Mouse (Mus musculus) neural tube, embryonic 14.5 days (tissue): Measurements from ENCODE around the gene Vmn2r81. TPM values are rescaled to one million over a fixed set of nuclear protein-coding genes. Genes with fewer than 3 reads are reported as not detected.
A peak's percentile ranks its signal among the peaks of the same experiment; 100 is the strongest.
"Not testable (repeated sequence)": the region's sequence is repeated elsewhere in the genome, so short reads cannot be mapped to it uniquely, and the experiment has no call there.

Experiments
- ATAC-seq: fragments of 200-750 bp; cut with Nextera tagmentation; 2 replicates; pipeline ENCODE4 v1.8.0; 2017; ENCODE audit warnings: low read depth, mild to moderate bottlenecking, moderate TSS enrichment, moderate library complexity
- H3K27ac ChIP-seq: fragments of 300-500 bp; sonication (generic); 2 replicates; pipeline ENCODE4 v1.5.1; 2014; ENCODE audit warnings: low read depth, mild to moderate bottlenecking, control low read depth, low read length, moderate library complexity, mixed read lengths
- H3K27me3 ChIP-seq: fragments of 300-500 bp; sonication (generic); 2 replicates; pipeline ENCODE4 v1.6.1; 2014; ENCODE audit warnings: low read length; ENCODE audit not compliant: control insufficient read depth, insufficient read depth
- H3K36me3 ChIP-seq: fragments of 300-500 bp; sonication (generic); 2 replicates; pipeline ENCODE4 v1.6.1; 2014; ENCODE audit warnings: low read length, mixed read lengths; ENCODE audit not compliant: control insufficient read depth, insufficient read depth
- H3K4me1 ChIP-seq: fragments of 300-500 bp; sonication (generic); 2 replicates; pipeline ENCODE4 v1.6.1; 2014; ENCODE audit warnings: low read length; ENCODE audit not compliant: control insufficient read depth, insufficient read depth
- H3K4me2 ChIP-seq: fragments of 300-500 bp; sonication (generic); 2 replicates; pipeline ENCODE4 v1.6.1; 2014; ENCODE audit warnings: mild to moderate bottlenecking, low read depth, low read length, control low read depth
- H3K4me3 ChIP-seq: fragments of 300-500 bp; sonication (generic); 2 replicates; pipeline ENCODE4 v1.5.1; 2014; ENCODE audit warnings: low read depth, low read length, control low read depth, mixed read lengths
- H3K9ac ChIP-seq: fragments of 300-500 bp; sonication (generic); replicated peaks from 2 replicates; pipeline ENCODE4 v1.6.1; 2014; ENCODE audit warnings: low read depth, mild to moderate bottlenecking, control low read depth, low read length, mixed read lengths
- H3K9me3 ChIP-seq: fragments of 300-500 bp; sonication (generic); 2 replicates; pipeline ENCODE4 v1.6.1; 2016; ENCODE audit warnings: low read length; ENCODE audit not compliant: control insufficient read depth
- WGBS: fragments of 180-500 bp; shearing (Covaris S2); extraction: QIAGEN DNeasy Blood & Tissue Kit; methylation state at CpG from one replicate; pipeline ENCODE4 v1.1.7; 2014; 5-methylcytosine and 5-hydroxymethylcytosine counted together
- polyA plus RNA-seq: library from polyadenylated mRNA; unstranded; fragments of >200 nt; fragmentation: Nextera tagmentation; extraction: Ambion mirVana; gene quantifications from 2 replicates; pipeline ENCODE4 v1.2.1, GENCODE M21; 2014

Vmn2r81 gene
- not detected in 2 replicates for polyA plus RNA-seq

DNA sequence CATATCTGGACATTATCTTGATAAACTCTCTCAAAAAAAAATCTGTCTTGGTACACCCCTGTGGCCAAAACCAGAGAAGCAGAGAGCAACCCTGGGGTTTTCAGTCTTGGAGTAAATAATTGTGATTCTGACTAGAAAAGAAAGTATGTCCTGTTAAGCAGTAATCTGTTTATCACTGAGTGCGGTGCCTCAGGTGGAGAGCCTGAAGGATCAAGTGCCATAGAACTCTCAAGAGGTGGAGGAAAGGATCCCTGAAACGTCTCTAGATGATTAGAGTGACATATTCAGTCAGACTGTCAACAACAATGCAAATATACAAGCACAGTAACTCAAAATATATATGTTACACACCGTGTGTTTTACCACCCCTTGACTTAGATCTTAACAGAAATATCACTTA lies at the start of gene Vmn2r81:
Gene Vmn2r81, plus strand, starts transcription at position 301 of the 400 bp plus-strand sequence.
- H3K36me3 ChIP-seq, H3K4me2 ChIP-seq, H3K4me1 ChIP-seq, H3K9ac ChIP-seq, H3K27ac ChIP-seq, H3K9me3 ChIP-seq, H3K4me3 ChIP-seq, H3K27me3 ChIP-seq, ATAC-seq: not testable (repeated sequence)
- 57% methylated on average over 2 of the region's 3 CpGs for WGBS

DNA sequence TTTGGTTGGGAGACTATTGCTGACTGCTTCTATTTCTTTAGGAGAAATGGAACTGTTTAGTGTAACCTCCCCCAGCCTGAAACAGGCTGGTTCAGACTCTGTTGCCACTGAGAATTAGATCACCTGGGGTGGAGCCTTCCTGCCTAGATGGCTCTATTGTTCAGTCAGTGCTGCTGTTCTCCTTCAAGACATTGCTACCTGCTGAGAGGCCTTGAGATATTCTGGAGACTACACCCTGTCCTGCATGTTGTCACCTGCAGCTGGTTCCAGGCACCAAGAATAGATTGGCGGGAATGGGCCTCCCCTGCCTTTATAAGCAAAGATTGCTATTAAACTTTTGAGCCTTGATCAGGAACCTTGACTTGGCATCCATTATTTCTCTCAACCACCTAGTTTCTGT lies 47.5 kb upstream of the Vmn2r81 start:
- H3K27me3 ChIP-seq, H3K9ac ChIP-seq, H3K9me3 ChIP-seq, H3K4me2 ChIP-seq, H3K4me1 ChIP-seq, ATAC-seq, H3K4me3 ChIP-seq, H3K36me3 ChIP-seq, H3K27ac ChIP-seq: not testable (repeated sequence)
- 90% methylated on average over 1 of the region's 1 CpGs for WGBS

DNA sequence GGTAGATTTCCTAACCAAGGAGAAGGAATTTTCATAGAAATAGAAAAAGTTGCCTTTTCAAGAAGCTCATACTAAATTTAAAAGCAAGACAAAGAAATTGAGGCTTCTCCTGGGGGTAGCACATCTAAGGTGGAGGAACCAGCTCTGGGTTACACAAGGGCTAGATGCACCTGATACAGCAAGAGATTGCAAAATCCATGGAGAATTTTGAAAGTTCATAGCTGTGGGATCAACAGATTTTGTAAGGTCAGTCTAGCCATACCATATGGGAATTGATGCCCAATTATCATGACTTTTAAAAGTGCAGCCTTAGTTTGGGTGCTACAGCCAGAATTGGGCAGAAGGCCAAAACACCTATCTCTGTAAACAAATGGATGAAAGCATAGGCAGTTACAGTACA lies 27.1 kb upstream of the Vmn2r81 start:
- Histone ChIP-seq H3K4me3 (no peak overlapping the region), H3K9ac (no peak overlapping the region), H3K36me3 (no peaks in the 10 kb centered on the region), H3K27me3 (no peaks in the 10 kb centered on the region), H3K4me2 (no peak overlapping the region), H3K27ac (no peak overlapping the region), H3K4me1 (no peaks in the 10 kb centered on the region), H3K9me3 (no peaks in the 10 kb centered on the region)
- ATAC-seq = no peak

DNA sequence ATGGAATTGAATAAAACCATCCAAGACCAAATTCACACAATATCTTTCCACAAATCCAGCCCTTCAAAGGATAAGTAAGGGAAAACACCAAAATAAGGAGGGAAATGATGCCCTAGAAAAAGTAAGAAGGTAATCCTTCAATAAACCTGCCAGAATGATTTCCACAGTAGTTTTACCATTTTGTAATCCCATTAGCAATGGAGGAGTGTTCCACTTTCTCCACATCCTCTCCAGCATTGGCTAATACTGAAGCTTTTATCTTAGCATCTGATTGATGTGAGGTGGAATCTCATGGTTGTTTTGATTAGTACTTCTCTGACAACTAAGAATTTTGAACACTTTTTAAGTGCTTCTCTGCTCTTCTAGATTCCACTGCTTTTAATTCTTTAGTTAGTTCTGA lies 25.9 kb upstream of the Vmn2r81 start:
- Histone ChIP-seq H3K27me3 (no peaks in the 10 kb centered on the region), H3K4me1 (no peaks in the 10 kb centered on the region), H3K36me3 (no peaks in the 10 kb centered on the region), H3K9me3 (no peaks in the 10 kb centered on the region), H3K27ac (no peak overlapping the region), H3K4me2 (no peak overlapping the region), H3K9ac (no peak overlapping the region), H3K4me3 (no peak overlapping the region)
- ATAC-seq = no peak

DNA sequence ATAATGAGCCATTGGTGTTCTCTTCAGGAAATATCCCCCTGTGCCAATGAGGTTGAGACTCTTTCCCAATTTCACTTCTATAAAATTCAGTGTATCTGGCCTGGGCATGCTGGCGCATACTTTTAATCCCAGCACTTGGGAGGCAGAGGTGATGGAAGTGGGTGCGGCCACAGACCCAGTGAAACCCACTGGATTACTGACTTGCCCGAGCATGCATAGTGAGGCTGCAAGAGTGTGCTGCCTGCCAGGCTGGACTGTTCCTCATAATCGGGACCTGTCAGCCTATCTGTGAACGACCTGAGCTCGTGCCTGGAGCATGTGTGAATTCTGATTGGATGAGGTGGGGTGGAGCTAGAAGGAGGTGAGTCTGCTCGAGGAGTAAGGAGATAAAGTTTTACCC lies 25.3 kb upstream of the Vmn2r81 start:
- H3K4me2 ChIP-seq = no peak overlapping the region
- H3K4me3 ChIP-seq = no peak overlapping the region
- no peaks in the 10 kb centered on the region for H3K4me1 ChIP-seq
- 82% methylated on average over 7 of the region's 7 CpGs for WGBS
- no peaks in the 10 kb centered on the region for H3K36me3 ChIP-seq
- H3K27ac ChIP-seq = no peak overlapping the region
- H3K27me3 ChIP-seq = no peaks in the 10 kb centered on the region
- no peaks in the 10 kb centered on the region for H3K9me3 ChIP-seq
- H3K9ac ChIP-seq = no peak overlapping the region
- ATAC-seq = no peak

DNA sequence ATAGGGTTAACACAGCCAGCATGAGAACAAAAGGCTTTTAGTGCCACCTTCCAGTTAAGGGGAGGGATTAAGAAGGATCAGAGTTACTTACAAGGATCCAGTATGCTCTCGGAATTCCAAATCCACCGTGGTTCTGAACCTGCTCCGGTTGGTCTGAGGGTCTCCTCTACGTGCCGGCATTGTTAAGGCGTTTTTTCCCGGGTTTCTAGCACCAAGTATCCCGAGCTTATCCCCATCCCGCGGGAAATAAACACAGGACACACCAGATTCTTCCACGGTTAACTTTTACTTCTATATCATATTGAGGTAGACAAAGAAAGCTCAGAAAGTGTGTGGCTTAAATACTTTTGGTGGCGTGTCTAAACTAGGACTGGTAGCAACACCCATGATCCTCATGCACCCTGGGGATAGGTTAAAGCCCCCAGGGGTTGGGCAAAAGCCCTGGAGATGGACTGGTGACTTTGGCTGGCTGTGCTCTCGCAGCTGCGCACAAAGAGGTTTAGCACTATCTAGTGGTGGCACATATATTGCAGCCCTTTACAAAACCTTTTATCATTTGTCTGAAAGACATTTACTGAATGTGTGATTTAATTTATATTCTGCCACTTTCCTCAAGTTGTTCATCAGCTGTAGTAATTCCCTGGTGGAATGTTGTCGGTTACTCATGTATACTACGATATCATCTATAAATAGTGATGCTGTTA lies 74.7 kb downstream of the Vmn2r81 start:
- 5% methylated on average over 16 of the region's 16 CpGs for WGBS
- H3K9ac ChIP-seq, H3K9me3 ChIP-seq, H3K27ac ChIP-seq, H3K4me1 ChIP-seq, H3K36me3 ChIP-seq, H3K27me3 ChIP-seq: not testable (repeated sequence)
- H3K4me3 ChIP-seq = peak overlapping the region; percentile 23; the same call in 1 of the 2 replicates
- H3K4me2 ChIP-seq = peak overlapping the region; percentile 27; the same call in 1 of the 2 replicates
- ATAC-seq = peak; percentile 71

DNA sequence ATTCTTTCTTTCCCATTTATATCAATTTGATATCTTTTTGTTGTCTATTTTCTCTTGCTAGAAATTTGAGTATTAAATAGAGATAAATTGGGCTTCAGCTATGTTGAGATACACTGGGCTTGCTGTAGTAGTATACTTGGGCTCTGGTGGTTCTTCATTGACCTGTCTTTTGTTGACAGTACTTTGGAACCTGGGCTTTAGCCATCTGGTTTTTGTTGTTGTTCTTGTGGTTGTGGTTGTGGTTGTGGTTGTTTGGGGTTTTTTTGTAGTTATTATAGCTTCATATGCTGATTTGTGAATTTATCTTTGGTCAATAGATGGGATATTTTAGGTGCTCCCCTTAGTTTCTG lies 75.2 kb downstream of the Vmn2r81 start:
- no peak for ATAC-seq
- Histone ChIP-seq H3K27ac (no peak overlapping the region), H3K27me3 (no peaks in the 10 kb centered on the region), H3K9ac (no peak overlapping the region), H3K4me2 (no peak overlapping the region), H3K36me3 (no peaks in the 10 kb centered on the region), H3K4me3 (no peak overlapping the region; the same call in 1 of the 2 replicates), H3K4me1 (no peaks in the 10 kb centered on the region), H3K9me3 (no peaks in the 10 kb centered on the region)

Other genes with a start within 250 kb of the Vmn2r81 start
- not detected in 2 replicates for gene Olfr1351, start 235.2 kb upstream of the Vmn2r81 start, polyA plus RNA-seq
- 0.49 and 0.76 TPM in 2 replicates for gene Olfr57, start 219.0 kb upstream of the Vmn2r81 start, polyA plus RNA-seq
- 55.8 and 57.0 TPM in 2 replicates for gene 2610008E11Rik, start 150.1 kb upstream of the Vmn2r81 start, polyA plus RNA-seq
- not detected in 2 replicates for gene Vmn2r80, start 98.9 kb upstream of the Vmn2r81 start, polyA plus RNA-seq
- not detected in 2 replicates for gene Vmn2r82, start 108.8 kb downstream of the Vmn2r81 start, polyA plus RNA-seq
- not detected in 2 replicates for gene Vmn2r83, start 221.0 kb downstream of the Vmn2r81 start, polyA plus RNA-seq